Mouse (Mus musculus) megakaryocyte, embryonic 14.5 days (primary cell): ENCODE data around the gene Cspg4.

Source experiments
- FLI1 ChIP-seq: IDR thresholded peaks from 2 replicates; pipeline ENCODE4 v1.6.1; 2012; ENCODE audit warnings: low read length, inconsistent platforms, mixed read lengths
- GATA1 ChIP-seq: IDR thresholded peaks from 3 replicates; pipeline ENCODE4 v1.6.1; 2012; ENCODE audit warnings: mixed read lengths, low read length, inconsistent platforms, borderline replicate concordance

DNA sequence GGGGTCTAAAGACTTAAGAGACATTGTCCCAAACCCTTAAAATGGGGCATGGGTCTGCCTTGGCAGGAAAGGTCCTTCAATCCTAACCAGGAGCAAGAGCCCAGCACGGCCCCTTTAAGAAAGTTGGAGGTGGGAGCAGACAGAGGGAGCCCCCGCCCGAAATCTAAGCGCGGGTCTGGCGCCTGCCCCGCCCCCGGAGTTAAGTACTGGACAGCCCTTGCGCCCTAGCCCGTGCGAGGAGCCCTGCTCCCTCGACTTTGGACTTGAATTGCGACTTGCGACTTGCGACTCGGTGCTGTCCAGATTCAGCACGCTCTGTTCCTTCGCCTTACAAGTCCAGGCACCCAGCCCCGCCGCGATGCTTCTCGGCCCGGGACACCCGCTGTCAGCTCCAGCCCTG, at the start of gene Cspg4:
- TF ChIP-seq GATA1 (no peak), FLI1 (no peak)
